Mouse (Mus musculus) midbrain, postnatal 0 days (tissue): ENCODE data around the gene Fzd4. TPM values are rescaled to one million over a fixed set of nuclear protein-coding genes. Genes with fewer than 3 reads are reported as not detected.

Experiments used
- ATAC-seq: fragments of 200-750 bp; cut with Nextera tagmentation; 2 replicates; pipeline ENCODE4 v1.8.0; 2017; ENCODE audit warnings: moderate number of reproducible peaks, mild to moderate bottlenecking, moderate TSS enrichment, moderate library complexity; ENCODE audit not compliant: low FRiP score
- DNase-seq: peaks from one replicate; pipeline ENCODE4 v3.0.0-alpha.2; 2015; ENCODE audit warnings: low spot score
- H3K27ac ChIP-seq: fragments of 300-500 bp; sonication (generic); 2 replicates; pipeline ENCODE4 v1.5.1; 2014; ENCODE audit warnings: low read depth, mild to moderate bottlenecking, low read length, mixed read lengths
- H3K27me3 ChIP-seq: fragments of 300-500 bp; sonication (generic); 2 replicates; pipeline ENCODE4 v1.6.1; 2014; ENCODE audit warnings: low read length, control low read depth, mixed read lengths; ENCODE audit not compliant: insufficient read depth
- H3K36me3 ChIP-seq: fragments of 300-500 bp; sonication (generic); 2 replicates; pipeline ENCODE4 v1.6.1; 2014; ENCODE audit warnings: low read length, control low read depth, mixed read lengths; ENCODE audit not compliant: insufficient read depth
- H3K4me1 ChIP-seq: fragments of 300-500 bp; sonication (generic); 2 replicates; pipeline ENCODE4 v1.6.1; 2014; ENCODE audit warnings: mild to moderate bottlenecking, control low read depth, antibody characterized with exemption, low read length, mixed read lengths; ENCODE audit not compliant: insufficient read depth
- H3K4me2 ChIP-seq: fragments of 300-500 bp; sonication (generic); 2 replicates; pipeline ENCODE4 v1.6.1; 2014; ENCODE audit warnings: low read depth, mild to moderate bottlenecking, low read length, mixed read lengths; ENCODE audit not compliant: poor library complexity, severe bottlenecking
- H3K4me3 ChIP-seq: fragments of 300-500 bp; sonication (generic); 2 replicates; pipeline ENCODE4 v1.5.1; 2014; ENCODE audit warnings: low read depth, mild to moderate bottlenecking, low read length, moderate library complexity
- H3K9ac ChIP-seq: fragments of 300-500 bp; sonication (generic); replicated peaks from 2 replicates; pipeline ENCODE4 v1.6.1; 2014; ENCODE audit warnings: mild to moderate bottlenecking, low read length, moderate library complexity, mixed read lengths; ENCODE audit not compliant: poor library complexity, severe bottlenecking
- H3K9me3 ChIP-seq: fragments of 300-500 bp; sonication (generic); 2 replicates; pipeline ENCODE4 v1.6.1; 2016; ENCODE audit warnings: low read length, control low read depth
- CTCF ChIP-seq: IDR thresholded peaks from 2 replicates; pipeline ENCODE4 v1.5.1; 2016; ENCODE audit warnings: antibody characterized with exemption, mild to moderate bottlenecking
- WGBS: fragments of 180-500 bp; shearing (Covaris S2); extraction: QIAGEN DNeasy Blood & Tissue Kit; methylation state at CpG from one replicate; pipeline ENCODE4 v1.1.7; 2014; 5-methylcytosine and 5-hydroxymethylcytosine counted together
- polyA plus RNA-seq: library from polyadenylated mRNA; unstranded; fragments of >200 nt; fragmentation: Nextera tagmentation; extraction: Ambion mirVana; gene quantifications from 2 replicates; pipeline ENCODE4 v1.2.1, GENCODE M21; 2015
- total RNA-seq: library from RNA; depleted of rRNA; stranded (reverse); fragments of >200 nt; gene quantifications from 2 replicates; pipeline ENCODE4 v1.2.3, GENCODE M21; 2014

Fzd4 gene
- total and polyA plus RNA-seq, 2 experiments from 2014 or later: 1.2 to 4.4 TPM

GRCm38 (mm10) chr7:89427101-89427500, 22.9 kb downstream of the Fzd4 start:
- ATAC-seq (no peak), DNase-seq (no peak)
- Histone ChIP-seq H3K4me2 (no peak overlapping the region), H3K27me3 (no peaks in the 10 kb centered on the region), H3K36me3 (no peaks in the 10 kb centered on the region), H3K9me3 (no peaks in the 10 kb centered on the region), H3K4me3 (no peak overlapping the region), H3K4me1 (no peaks in the 10 kb centered on the region), H3K27ac (no peak overlapping the region), H3K9ac (no peak overlapping the region)
- 61% methylated on average over 5 of the region's 5 CpGs for WGBS
- TF ChIP-seq CTCF: no peak

GRCm38 (mm10) chr7:89428804-89429203, 24.6 kb downstream of the Fzd4 start:
- TF ChIP-seq CTCF: no peak
- Histone ChIP-seq H3K4me1 (no peaks in the 10 kb centered on the region), H3K9ac (no peak overlapping the region), H3K27ac (no peak overlapping the region), H3K4me3 (no peak overlapping the region), H3K27me3 (no peaks in the 10 kb centered on the region), H3K36me3 (no peaks in the 10 kb centered on the region), H3K9me3 (no peaks in the 10 kb centered on the region), H3K4me2 (no peak overlapping the region)
- no peak for ATAC-seq
- DNase-seq: no peak
- WGBS: 91% methylated on average over 5 of the region's 5 CpGs

GRCm38 (mm10) chr7:89429326-89429725, 25.2 kb downstream of the Fzd4 start:
- ATAC-seq: no peak
- no peak for DNase-seq
- H3K27me3 ChIP-seq: no peaks in the 10 kb centered on the region

GRCm38 (mm10) chr7:89431185-89431584, 27.0 kb downstream of the Fzd4 start:
- H3K9me3 ChIP-seq: no peaks in the 10 kb centered on the region
- H3K27ac ChIP-seq: no peak overlapping the region
- WGBS: 81% methylated on average over 2 of the region's 2 CpGs
- H3K36me3 ChIP-seq: no peaks in the 10 kb centered on the region
- no peak overlapping the region for H3K9ac ChIP-seq
- no peak for TF ChIP-seq CTCF
- no peaks in the 10 kb centered on the region for H3K4me1 ChIP-seq
- no peak overlapping the region for H3K4me3 ChIP-seq
- ATAC-seq (no peak), DNase-seq (no peak)
- H3K27me3 ChIP-seq: no peaks in the 10 kb centered on the region
- no peak overlapping the region for H3K4me2 ChIP-seq

More at GRCm38 (mm10) chr7:89429326-89429725, 25.2 kb downstream of the Fzd4 start:
- 94% methylated on average over 1 of the region's 1 CpGs for WGBS
- Histone ChIP-seq H3K36me3 (no peaks in the 10 kb centered on the region), H3K4me3 (no peak overlapping the region), H3K4me2 (no peak overlapping the region), H3K4me1 (no peaks in the 10 kb centered on the region), H3K9ac (no peak overlapping the region), H3K9me3 (no peaks in the 10 kb centered on the region), H3K27ac (no peak overlapping the region)
- no peak for TF ChIP-seq CTCF

GRCm38 (mm10) chr7:89433193-89433892, 29.2 kb downstream of the Fzd4 start:
- Histone ChIP-seq H3K4me1 (no peaks in the 10 kb centered on the region), H3K9me3 (no peaks in the 10 kb centered on the region), H3K27me3 (no peaks in the 10 kb centered on the region), H3K9ac (no peak overlapping the region), H3K36me3 (no peaks in the 10 kb centered on the region), H3K27ac (no peak overlapping the region; the same call in 1 of the 2 replicates), H3K4me3 (no peak overlapping the region), H3K4me2 (no peak overlapping the region)
- ATAC-seq (no peak), DNase-seq (peak; percentile 5)
- no peak for TF ChIP-seq CTCF
- 46% methylated on average over 9 of the region's 9 CpGs for WGBS

- 68% methylated on average over 8 of the region's 8 CpGs for WGBS
- no peak for TF ChIP-seq CTCF
- no peak overlapping the region for H3K27ac ChIP-seq
Measured at GRCm38 (mm10) chr7:89433893-89434616, 29.9 kb downstream of the Fzd4 start.

More at GRCm38 (mm10) chr7:89433893-89434616, 29.9 kb downstream of the Fzd4 start:
- Histone ChIP-seq H3K4me3 (no peak overlapping the region), H3K9ac (no peak overlapping the region), H3K9me3 (no peaks in the 10 kb centered on the region), H3K4me2 (no peak overlapping the region), H3K27me3 (no peaks in the 10 kb centered on the region), H3K4me1 (no peaks in the 10 kb centered on the region), H3K36me3 (no peaks in the 10 kb centered on the region)
- ATAC-seq (no peak), DNase-seq (no peak)
